Mouse (Mus musculus) left cerebral cortex, adult 11 months (tissue): ENCODE data around the gene Blm.

Experiments
- DNase-seq: peaks from one replicate; pipeline ENCODE4 v3.0.0; 2022; ENCODE audit warnings: low spot score

The Blm gene

GRCm38 (mm10) chr7:80535009-80535744 lies at the start of gene Blm:
Blm (minus strand) TSS chr7:80535119.
- DNase-seq = peak; percentile 96

- no peak for DNase-seq
Measured at GRCm38 (mm10) chr7:80583981-80584380, 49.1 kb upstream of the Blm start.

GRCm38 (mm10) chr7:80582821-80583451 lies 48.0 kb upstream of the Blm start:
- no peak for DNase-seq

GRCm38 (mm10) chr7:80580368-80580767 lies 45.4 kb upstream of the Blm start:
- DNase-seq = no peak

- DNase-seq = no peak
Measured at GRCm38 (mm10) chr7:80577417-80577980, 42.6 kb upstream of the Blm start.

GRCm38 (mm10) chr7:80576626-80577025 lies 41.7 kb upstream of the Blm start:
- no peak for DNase-seq

- DNase-seq = no peak
Measured at GRCm38 (mm10) chr7:80575750-80576149, 40.8 kb upstream of the Blm start.

GRCm38 (mm10) chr7:80573076-80573475 lies 38.2 kb upstream of the Blm start:
- no peak for DNase-seq

GRCm38 (mm10) chr7:80567982-80568381 lies 33.1 kb upstream of the Blm start:
- no peak for DNase-seq

- DNase-seq = no peak
Measured at GRCm38 (mm10) chr7:80561931-80562330, 27.0 kb upstream of the Blm start.

- no peak for DNase-seq
Measured at GRCm38 (mm10) chr7:80561271-80561670, 26.4 kb upstream of the Blm start.

- no peak for DNase-seq
Measured at GRCm38 (mm10) chr7:80558572-80558971, 23.7 kb upstream of the Blm start.

- DNase-seq = no peak
Measured at GRCm38 (mm10) chr7:80558101-80558500, 23.2 kb upstream of the Blm start.

- no peak for DNase-seq
Measured at GRCm38 (mm10) chr7:80557161-80557560, 22.2 kb upstream of the Blm start.

GRCm38 (mm10) chr7:80556166-80556565 lies 21.2 kb upstream of the Blm start:
- DNase-seq = no peak

- DNase-seq = no peak
Measured at GRCm38 (mm10) chr7:80555146-80555545, 20.2 kb upstream of the Blm start.

GRCm38 (mm10) chr7:80554180-80555021 lies 19.5 kb upstream of the Blm start:
- DNase-seq = no peak

GRCm38 (mm10) chr7:80548513-80549260 lies 13.8 kb upstream of the Blm start:
- no peak for DNase-seq

- no peak for DNase-seq
Measured at GRCm38 (mm10) chr7:80542139-80542831, 7.4 kb upstream of the Blm start.

- DNase-seq = no peak
Measured at GRCm38 (mm10) chr7:80539581-80539980, 4.7 kb upstream of the Blm start.
